Mouse (Mus musculus) embryo, embryonic 11 days (tissue): ENCODE measurements around the gene Cdk14.

Experiments used
- DNase-seq: peaks from one replicate; pipeline ENCODE4 v3.0.0-alpha.2; 2015

Cdk14 gene

GRCm38 (mm10) chr5:5313195-5313760 is 106.8 kb downstream of the Cdk14 start:
- DNase-seq, result no peak

DNA sequence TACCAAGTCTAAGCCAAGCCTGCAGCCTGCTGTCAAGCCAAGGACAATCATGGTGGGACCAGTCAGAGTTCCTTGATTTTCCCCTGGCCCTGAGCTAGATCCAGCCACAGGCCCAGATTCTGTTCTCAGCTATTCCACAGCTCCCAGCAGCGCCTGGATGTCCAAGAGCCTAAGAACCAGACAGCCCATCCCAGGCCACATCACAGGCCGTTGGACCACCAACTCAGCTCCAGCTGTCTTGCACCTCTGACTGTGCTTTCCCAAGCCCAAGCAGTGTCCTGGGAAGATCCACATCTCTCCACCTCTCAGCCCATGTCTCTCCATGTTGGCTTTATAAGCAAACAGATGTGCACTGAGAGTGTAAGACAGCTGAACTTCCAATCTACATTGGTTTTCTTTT is 114.8 kb downstream of the Cdk14 start:
- DNase-seq, result no peak

DNA sequence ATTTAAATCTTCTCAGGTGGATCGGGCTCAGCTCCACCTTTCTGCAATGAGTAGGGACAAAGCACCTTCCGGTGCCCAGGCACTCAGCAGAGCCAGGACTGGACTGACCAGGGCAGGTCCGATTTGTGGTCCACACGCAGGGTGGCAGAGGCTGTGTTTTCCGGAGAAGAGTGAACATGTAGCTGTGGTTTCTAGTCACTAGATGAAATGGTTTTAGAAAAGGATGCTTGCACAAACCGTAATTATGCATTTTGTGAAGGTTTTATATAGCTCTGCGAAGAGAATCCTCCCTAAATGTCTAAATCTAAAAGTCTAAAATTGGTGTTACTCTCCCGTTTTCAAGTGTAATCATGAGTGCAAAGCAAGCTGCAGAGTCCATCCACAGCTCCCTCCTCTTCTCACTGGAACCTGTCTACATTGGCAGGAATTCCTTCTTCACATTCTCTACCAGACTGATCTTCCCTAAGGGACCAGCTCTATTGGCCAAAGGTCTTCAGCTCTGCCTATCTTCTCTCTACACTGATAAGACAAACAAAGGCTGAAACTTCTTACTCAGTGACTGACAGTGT is 116.9 kb downstream of the Cdk14 start:
- no peak for DNase-seq

DNA sequence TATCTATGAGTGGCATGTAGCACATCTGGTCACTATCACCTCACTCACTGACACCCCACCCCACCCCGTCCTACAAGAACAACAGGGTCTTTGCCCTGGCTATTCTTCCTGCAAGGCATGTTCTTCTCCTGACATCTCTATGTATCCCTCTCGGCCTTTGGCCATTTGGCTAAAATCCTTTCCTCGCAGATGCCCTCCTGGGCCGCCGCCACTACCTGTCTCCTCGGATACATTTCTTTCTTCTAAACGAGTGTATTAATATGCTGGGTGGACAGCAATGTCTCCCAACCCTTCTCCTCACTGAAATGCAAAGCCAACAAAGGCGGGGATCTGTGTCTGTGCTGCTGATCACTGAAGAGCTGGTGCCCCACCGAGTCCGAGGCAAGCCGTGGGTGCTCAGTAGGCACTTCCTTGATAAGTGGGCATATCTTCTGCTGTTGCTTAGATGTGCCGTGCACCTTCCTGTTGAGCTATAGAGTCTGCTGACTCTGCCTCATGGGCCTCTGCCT is 118.5 kb downstream of the Cdk14 start:
- no peak for DNase-seq

DNA sequence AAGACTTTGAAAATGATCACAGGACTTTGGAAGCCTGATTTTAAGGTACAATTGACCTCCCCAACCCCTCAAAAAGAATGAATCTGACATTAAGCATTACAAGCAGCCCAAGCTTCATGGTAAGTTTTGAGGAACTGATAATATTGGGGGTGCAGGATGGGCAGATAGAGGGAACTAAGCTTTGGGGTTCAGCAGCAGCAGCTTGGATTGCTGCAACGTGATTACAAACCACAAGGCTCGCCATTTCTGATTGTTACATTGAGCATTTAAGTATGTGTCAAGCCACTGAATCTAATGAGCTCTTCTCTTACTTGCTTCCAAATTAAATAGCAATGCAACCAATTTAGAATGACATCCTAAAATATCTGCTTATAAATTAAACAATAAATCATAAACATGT is 119.1 kb downstream of the Cdk14 start:
- no peak for DNase-seq

- DNase-seq, result no peak
These were observed 119.8 kb downstream of the Cdk14 start for GRCm38 (mm10) chr5:5300290-5300689.

GRCm38 (mm10) chr5:5297222-5297621 is 122.9 kb downstream of the Cdk14 start:
- no peak for DNase-seq

DNA sequence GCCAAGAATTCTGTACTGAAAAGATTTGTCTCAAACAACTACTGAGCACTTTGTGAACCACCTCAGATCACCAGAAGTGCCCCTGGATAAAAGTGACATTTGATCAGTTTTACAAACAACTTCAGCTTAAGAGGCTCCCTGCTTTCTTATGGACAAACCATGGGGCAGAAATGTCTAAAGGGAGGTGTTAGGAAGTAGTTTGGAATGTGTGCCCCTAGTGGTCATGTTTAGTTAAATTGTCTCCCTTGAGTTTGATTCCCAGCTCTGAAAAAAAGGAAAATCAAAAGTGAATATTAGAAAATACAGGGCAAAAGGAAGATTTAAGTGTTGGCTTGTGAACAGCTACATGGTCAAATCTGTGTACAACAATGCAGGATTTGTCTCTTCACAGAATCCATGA is 123.3 kb downstream of the Cdk14 start:
- DNase-seq, result no peak

GRCm38 (mm10) chr5:5292830-5293542 is 127.1 kb downstream of the Cdk14 start:
- DNase-seq, result no peak

- no peak for DNase-seq
These were observed 128.7 kb downstream of the Cdk14 start for GRCm38 (mm10) chr5:5291321-5291991.

DNA sequence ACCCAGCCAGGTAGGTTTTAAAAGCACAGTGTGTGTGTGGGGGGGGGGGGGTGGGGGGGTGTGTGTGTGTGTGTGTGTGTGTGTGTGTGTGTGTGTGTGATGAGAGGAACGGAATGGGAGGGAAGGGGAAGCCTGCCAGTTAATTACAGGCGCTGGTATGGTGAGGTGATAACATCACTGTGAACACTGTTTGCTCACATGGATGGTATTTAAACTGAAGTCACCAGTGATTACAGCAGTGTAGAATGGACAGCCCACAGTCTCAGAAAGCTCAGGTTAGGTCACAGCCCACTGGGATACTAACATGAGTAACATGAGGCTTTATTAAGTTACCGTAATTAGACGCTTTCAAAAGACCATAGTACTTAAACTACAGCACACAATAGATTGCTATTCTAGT is 129.4 kb downstream of the Cdk14 start:
- no peak for DNase-seq

- no peak for DNase-seq
These were observed 134.2 kb downstream of the Cdk14 start for GRCm38 (mm10) chr5:5285876-5286275.

GRCm38 (mm10) chr5:5284531-5284930 is 135.6 kb downstream of the Cdk14 start:
- no peak for DNase-seq

DNA sequence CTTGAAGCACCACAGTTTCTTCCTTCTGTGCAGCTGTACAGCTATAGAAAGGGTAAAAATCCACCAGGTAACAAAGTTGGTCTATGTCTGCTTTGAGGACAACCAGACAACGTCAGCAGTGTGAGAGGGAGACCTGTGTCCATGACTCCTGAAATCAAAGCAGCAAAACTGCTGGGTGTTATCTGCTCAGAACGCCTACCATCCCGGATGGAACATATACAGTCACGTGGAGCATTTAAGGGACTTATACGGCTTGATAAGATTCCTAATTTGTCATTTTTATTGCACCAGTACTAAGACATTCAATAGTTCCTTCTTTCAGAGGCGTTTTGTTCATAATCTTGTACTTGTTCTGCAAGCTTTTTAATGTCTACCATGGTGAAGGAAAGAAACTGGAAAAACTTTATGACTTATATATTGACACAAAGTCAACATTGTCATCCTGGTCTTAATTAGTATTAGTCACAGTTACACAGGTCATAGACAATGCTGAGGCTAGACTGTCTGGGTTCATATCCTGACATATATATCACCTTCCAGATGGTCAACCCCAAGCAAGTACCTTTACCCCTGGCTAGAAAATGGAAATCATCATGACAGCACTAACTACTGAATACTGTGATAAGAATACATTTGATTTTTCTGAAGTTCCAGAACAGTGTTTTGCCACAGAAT is 136.2 kb downstream of the Cdk14 start:
- DNase-seq, result no peak

DNA sequence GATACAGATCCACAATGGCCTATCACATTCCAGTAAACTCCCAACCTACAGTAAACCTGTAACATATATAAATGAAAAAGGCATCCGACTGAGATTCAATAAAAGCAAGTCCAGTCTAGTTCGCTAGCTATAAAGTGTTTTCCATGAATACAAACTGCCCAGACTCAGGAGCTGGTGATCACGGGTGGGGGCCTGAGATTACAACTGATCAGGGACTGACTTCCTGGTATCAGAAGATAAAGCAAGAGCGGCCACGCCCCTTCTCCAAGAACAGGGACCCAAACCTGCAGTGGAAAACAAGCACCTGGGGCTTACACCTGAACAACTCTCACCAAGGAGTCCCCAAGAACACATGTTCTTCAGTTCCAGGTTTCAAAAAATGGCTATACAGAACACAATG is 137.7 kb downstream of the Cdk14 start:
- no peak for DNase-seq

- DNase-seq, result no peak
These were observed 144.8 kb downstream of the Cdk14 start for GRCm38 (mm10) chr5:5275321-5275720.

DNA sequence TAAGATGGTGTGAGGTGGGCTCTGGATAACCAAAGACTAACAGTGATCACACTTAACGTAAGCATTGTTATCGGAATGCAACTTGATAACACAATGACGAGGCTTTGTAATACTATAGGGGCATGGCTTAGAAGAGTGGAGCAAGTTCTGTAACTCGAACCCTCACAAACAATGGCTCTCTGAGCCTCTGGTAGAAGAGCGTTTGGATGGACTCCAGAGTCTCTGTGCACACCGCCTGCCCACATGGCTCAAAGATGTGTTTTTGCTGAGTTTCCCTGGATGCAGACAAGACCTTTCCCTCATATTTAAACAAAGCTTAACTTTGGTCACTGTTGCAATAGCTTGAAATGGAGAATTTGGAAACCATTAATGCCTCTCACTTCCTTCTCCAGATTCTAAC is 145.8 kb downstream of the Cdk14 start:
- DNase-seq, result no peak

DNA sequence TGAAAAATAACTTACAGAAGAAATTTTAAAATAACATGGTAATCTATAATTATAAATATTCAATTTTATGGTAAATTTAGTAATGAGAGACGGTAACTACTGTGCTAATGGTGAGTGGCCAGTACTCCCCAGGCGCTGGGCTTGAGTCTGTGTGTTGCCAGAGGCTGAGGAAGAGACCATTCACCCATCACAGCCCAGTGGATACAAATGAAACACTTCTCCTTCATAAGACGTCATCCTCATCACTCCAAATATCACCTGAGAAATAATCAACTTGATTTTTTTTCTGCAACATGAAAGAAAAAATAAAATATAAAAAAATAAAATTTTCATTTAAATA is 153.4 kb downstream of the Cdk14 start:
- no peak for DNase-seq

- DNase-seq, result peak; percentile 72
These were observed 154.0 kb downstream of the Cdk14 start for GRCm38 (mm10) chr5:5265861-5266786.

DNA sequence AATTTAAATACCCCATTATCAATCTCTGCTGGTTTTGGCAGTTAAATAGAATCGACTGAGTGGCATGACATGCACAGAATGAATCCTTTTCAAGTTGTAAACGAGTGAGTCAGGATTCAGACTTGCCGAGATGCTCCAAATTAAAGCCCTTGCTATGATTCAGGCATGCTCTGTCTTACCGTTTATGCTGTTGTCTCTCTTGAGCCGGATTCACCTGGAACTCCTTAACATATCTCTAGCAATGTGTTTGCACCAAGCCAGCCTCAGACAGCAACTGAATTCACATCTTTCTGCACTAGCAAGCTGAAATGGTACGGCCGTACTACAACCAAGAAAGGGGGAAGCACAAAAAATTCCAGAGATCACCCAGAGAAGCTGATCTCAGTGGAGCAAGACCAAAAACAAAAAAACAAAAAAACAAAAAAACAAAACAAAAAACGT is 154.7 kb downstream of the Cdk14 start:
- DNase-seq, result no peak

DNA sequence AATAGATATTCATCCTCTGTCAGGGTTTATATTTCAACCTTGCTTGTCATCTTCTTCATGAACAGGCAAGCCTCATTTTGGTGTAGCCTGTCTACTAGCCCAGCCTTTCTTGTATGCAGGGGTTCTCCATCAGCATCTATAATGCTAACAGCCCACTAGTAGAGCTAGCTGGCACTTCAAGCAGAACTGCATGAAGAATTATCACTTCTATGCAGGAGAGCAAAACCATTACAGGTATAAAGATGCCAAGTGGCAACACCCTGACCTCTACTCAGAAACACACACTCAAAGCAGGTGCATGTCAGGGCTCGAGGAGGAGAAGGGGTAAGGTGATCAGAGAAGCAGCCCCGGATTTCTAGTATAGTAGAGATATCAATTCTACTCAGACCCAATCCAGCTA is 155.4 kb downstream of the Cdk14 start:
- no peak for DNase-seq

DNA sequence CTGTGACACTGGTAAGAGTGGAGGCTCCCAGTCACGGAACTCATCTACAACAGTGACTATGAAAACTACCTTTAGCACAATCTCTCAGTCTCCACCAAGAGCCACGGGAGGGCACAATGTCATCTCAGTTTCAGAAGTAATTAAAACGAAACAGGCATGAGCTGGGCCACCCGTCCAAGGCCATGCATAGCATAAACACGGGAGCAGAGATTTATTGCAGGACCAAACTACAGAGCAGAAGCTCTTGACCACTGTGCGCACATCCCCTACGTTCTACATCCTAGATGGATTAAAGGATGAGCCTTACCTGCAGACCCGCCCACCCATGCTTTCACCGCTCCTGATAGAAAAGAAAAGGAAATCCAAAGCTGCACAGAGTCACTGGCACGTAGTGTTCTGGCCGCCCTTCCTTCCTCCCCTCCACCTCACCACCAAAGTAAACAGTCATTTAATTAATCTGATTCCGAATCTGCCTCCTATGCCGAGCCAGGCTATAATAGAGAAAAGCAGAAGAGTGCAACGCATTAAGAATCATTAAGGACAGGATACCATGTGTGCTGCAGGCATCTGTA is 158.3 kb downstream of the Cdk14 start:
- no peak for DNase-seq
